8 mouse cellular contexts compared by ENCODE assay signal in the genomic region with DNA sequence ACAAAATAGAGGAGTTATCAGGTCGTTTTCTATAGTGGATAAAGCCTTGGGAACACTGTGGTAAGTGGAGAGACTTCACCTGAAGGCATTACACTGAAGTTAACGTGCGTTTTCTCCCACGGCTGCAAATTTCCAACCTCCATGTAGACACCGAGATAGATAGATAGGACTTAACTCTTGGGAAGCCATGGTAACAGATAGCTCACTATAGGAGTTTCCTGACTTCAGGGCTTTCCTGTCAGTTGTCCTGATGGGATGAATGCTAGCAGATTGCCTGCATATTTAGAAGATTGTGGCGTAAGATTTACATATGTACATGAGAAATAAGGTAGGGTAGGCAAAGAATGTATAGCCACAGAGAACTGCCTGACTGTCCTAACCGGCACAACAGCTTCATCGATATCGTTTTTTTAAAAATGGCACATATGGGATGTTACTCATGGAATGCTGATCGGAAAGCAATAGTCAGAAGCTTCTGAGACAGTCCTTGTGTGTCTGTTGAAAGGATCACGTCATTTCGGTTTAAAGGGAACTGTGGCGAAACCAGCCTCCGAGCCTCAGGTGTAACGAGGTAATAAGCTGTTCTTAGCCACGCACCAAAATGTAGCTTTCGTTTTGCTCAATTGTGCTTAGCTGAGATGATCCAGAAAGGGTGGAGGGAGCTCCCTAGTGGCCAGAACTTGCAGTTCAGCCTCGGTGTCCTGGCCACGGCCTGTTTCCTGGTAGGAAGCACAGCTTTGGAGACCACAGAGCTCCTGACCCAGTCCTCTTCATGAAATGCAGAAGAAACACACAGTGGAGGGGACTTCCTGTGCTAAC.
A peak's percentile ranks its signal among the peaks of the same experiment; 100 is the strongest.
DNase-seq lines count a peak whose midpoint lies in the region; ATAC-seq and TF ChIP-seq lines count a peak whose summit lies in the region.

No protein-coding gene starts in this region.

- H3K9me3 ChIP-seq in hindbrain, postnatal 0 days (ENCODE audit: low read length) = no peaks in the 10 kb centered on the region

- H3K27ac ChIP-seq in gastrocnemius, adult 2 months = peak overlapping the region; percentile 48
- H3K27ac ChIP-seq in hindbrain, postnatal 0 days = no peak overlapping the region
- no peak overlapping the region; the same call in 1 of the 2 replicates for H3K27ac ChIP-seq in left cerebral cortex, adult 2 months

- H3K4me3 ChIP-seq in gastrocnemius, adult 2 months = peak overlapping the region; percentile 72
- peak overlapping the region; percentile 32 for H3K4me3 ChIP-seq in hindbrain, postnatal 0 days (ENCODE audit: low read length)
- peak overlapping the region; percentile 56 for H3K4me3 ChIP-seq in left cerebral cortex, adult 2 months

- intact Hi-C loops in gastrocnemius, adult 2 months (cut with DNase I) = loop anchor here (2.0 kb wide), 1 partner anchor 404 kb away; no protein-coding TSS in a partner anchor
- intact Hi-C loops in left cerebral cortex, adult 2 months (cut with DNase I) = loop anchor here (1.0 to 10.0 kb wide), 2 partner anchors 368 to 404 kb away; a partner anchor contains a TSS

- H3K36me3 ChIP-seq in hindbrain, postnatal 0 days (ENCODE audit: insufficient read depth, low read length) = no peaks in the 10 kb centered on the region

- peak; percentile 100 for ATAC-seq in common myeloid progenitor, adult 5-6 weeks (replicated peaks; ENCODE audit: low read depth, poor library complexity, severe bottlenecking)
- ATAC-seq in hindbrain, postnatal 0 days = peak; percentile 92
- peak; percentile 99 for ATAC-seq in megakaryocyte, adult 5-6 weeks (ENCODE audit: poor library complexity, severe bottlenecking)

- WGBS in hindbrain, postnatal 0 days = 38% methylated on average over 19 of the region's 19 CpGs

- 0 out of 2 replicates have a peak overlapping the region, but pooled peaks have one; percentile 22 for H3K9ac ChIP-seq in hindbrain, postnatal 0 days (replicated peaks; ENCODE audit: low read length)

- H3K4me1 ChIP-seq in hindbrain, postnatal 0 days (ENCODE audit: insufficient read depth, low read length) = no peaks in the 10 kb centered on the region

- no peaks in the 10 kb centered on the region for H3K27me3 ChIP-seq in hindbrain, postnatal 0 days (ENCODE audit: insufficient read depth, low read length)

- DNase-seq in WW6 (ENCODE audit: low read depth, low spot score) = peak; percentile 36
- DNase-seq in gastrocnemius, adult 2 months = peak; percentile 81
- peak; percentile 90 for DNase-seq in hindbrain, postnatal 0 days (ENCODE audit: low spot score)
- peak; percentile 86 to 89 for DNase-seq in left cerebral cortex, adult 2 months (ENCODE audit: extremely low spot score in 1 of 2, low spot score in 2 of 2)
- DNase-seq in right cerebral cortex, adult 2 months (ENCODE audit: low spot score in 2 of 2) = peak; percentile 91 to 94
- peak; percentile 88 for DNase-seq in urinary bladder, postnatal 14 days (ENCODE audit: low spot score)

- peak; percentile 93 for TF ChIP-seq CTCF in gastrocnemius, adult 2 months (IDR thresholded peaks at IDR 0.05)
- peak; percentile 95 for TF ChIP-seq CTCF in hindbrain, postnatal 0 days (IDR thresholded peaks at IDR 0.05; ENCODE audit: low read depth)
- TF ChIP-seq CTCF in left cerebral cortex, adult 2 months (IDR thresholded peaks at IDR 0.05) = peak; percentile 95

- H3K4me2 ChIP-seq in hindbrain, postnatal 0 days (ENCODE audit: low read depth, low read length) = peak overlapping the region; percentile 50

Comparison
In these comparisons a context has a peak if more than half of its experiments do, and no peak if none do; other contexts are left out.
1. DNase-seq: peak in every context shown above with its lines; median percentile 92 in right cerebral cortex, adult 2 months; 90 in hindbrain, postnatal 0 days; 88 in urinary bladder, postnatal 14 days; 88 in left cerebral cortex, adult 2 months; 81 in gastrocnemius, adult 2 months; 36 in WW6.